Mouse (Mus musculus) lung, adult 2 months (tissue): Measurements from ENCODE around the gene Wfdc18.

Experiments
- CTCF ChIP-seq: fragments of 200-500 bp; IDR thresholded peaks from 2 replicates; pipeline ENCODE4 v1.5.1; 2011; ENCODE audit warnings: mild to moderate bottlenecking, low read length, control low read depth; ENCODE audit not compliant: insufficient read depth
- POLR2A ChIP-seq: fragments of 200-500 bp; IDR thresholded peaks from 2 replicates; pipeline ENCODE4 v1.6.1; 2011; ENCODE audit warnings: low read depth, mild to moderate bottlenecking, control low read depth, low read length, borderline replicate concordance; ENCODE audit errors: extremely low read depth

GRCm38 (mm10) chr11:83675665-83676064 is 33.1 kb upstream of the Wfdc18 start:
- TF ChIP-seq CTCF = no peak
- no peak for TF ChIP-seq POLR2A
